Mouse (Mus musculus): ENCODE data around the gene Stk32b.

- TF ChIP-seq GATA1 (IDR thresholded peaks at IDR 0.05; ENCODE audit: borderline replicate concordance, low read length) (no peak), FLI1 (IDR thresholded peaks at IDR 0.05; ENCODE audit: low read length) (no peak)
These were observed 159.6 kb downstream of the Stk32b start for GRCm38 (mm10) chr5:37557274-37557815.
